Mouse (Mus musculus): ENCODE data around the gene Cuedc1.

Gene Cuedc1

GRCm38 (mm10) chr11:88218155-88218554 is 120.3 kb downstream of the Cuedc1 start:
- no peaks in the 10 kb centered on the region for H3K9me3 ChIP-seq (ENCODE audit: low read length)
- peaks cover 30% of the 10 kb centered on the region for H3K4me1 ChIP-seq (replicated peaks; ENCODE audit: low read depth, low read length)
- H3K36me3 ChIP-seq (ENCODE audit: insufficient read depth, low read length): no peaks in the 10 kb centered on the region
- no peak overlapping the region for H3K4me3 ChIP-seq (replicated peaks; ENCODE audit: low read length)
- TF ChIP-seq NANOG (IDR thresholded peaks at IDR 0.05; ENCODE audit: borderline replicate concordance, low read length) (no peak), CTCF (conservative IDR thresholded peaks at IDR 0.05; ENCODE audit: low read length) (no peak), POU5F1 (IDR thresholded peaks at IDR 0.05; ENCODE audit: borderline replicate concordance, low read length) (no peak)
- peaks cover 12% of the 10 kb centered on the region; the same call in 1 of the 2 replicates for H3K27me3 ChIP-seq (ENCODE audit: insufficient read depth, low read length)

GRCm38 (mm10) chr11:88218586-88218985 is 120.7 kb downstream of the Cuedc1 start:
- Histone ChIP-seq H3K9me3 (ENCODE audit: low read length) (no peaks in the 10 kb centered on the region), H3K4me3 (replicated peaks; ENCODE audit: low read length) (no peak overlapping the region), H3K27me3 (ENCODE audit: insufficient read depth, low read length) (peaks cover 12% of the 10 kb centered on the region; the same call in 1 of the 2 replicates), H3K4me1 (replicated peaks; ENCODE audit: low read depth, low read length) (peaks cover 30% of the 10 kb centered on the region), H3K36me3 (ENCODE audit: insufficient read depth, low read length) (no peaks in the 10 kb centered on the region)
- TF ChIP-seq POU5F1 (IDR thresholded peaks at IDR 0.05; ENCODE audit: borderline replicate concordance, low read length) (no peak), CTCF (conservative IDR thresholded peaks at IDR 0.05; ENCODE audit: low read length) (no peak), NANOG (IDR thresholded peaks at IDR 0.05; ENCODE audit: borderline replicate concordance, low read length) (no peak)

- Histone ChIP-seq H3K36me3 (ENCODE audit: insufficient read depth, low read length) (no peaks in the 10 kb centered on the region), H3K4me3 (replicated peaks; ENCODE audit: low read length) (no peak overlapping the region), H3K9me3 (ENCODE audit: low read length) (no peaks in the 10 kb centered on the region), H3K4me1 (replicated peaks; ENCODE audit: low read depth, low read length) (no peaks in the 10 kb centered on the region), H3K27me3 (ENCODE audit: insufficient read depth, low read length) (peaks cover 13% of the 10 kb centered on the region)
- TF ChIP-seq POU5F1 (IDR thresholded peaks at IDR 0.05; ENCODE audit: borderline replicate concordance, low read length) (no peak), CTCF (conservative IDR thresholded peaks at IDR 0.05; ENCODE audit: low read length) (no peak), NANOG (IDR thresholded peaks at IDR 0.05; ENCODE audit: borderline replicate concordance, low read length) (no peak)
Observed at GRCm38 (mm10) chr11:88221929-88222475, 124.1 kb downstream of the Cuedc1 start.

- TF ChIP-seq NANOG (IDR thresholded peaks at IDR 0.05; ENCODE audit: borderline replicate concordance, low read length): no peak
- TF ChIP-seq CTCF (conservative IDR thresholded peaks at IDR 0.05; ENCODE audit: low read length): no peak
- TF ChIP-seq POU5F1 (IDR thresholded peaks at IDR 0.05; ENCODE audit: borderline replicate concordance, low read length): no peak
- H3K9me3 ChIP-seq (ENCODE audit: low read length): no peaks in the 10 kb centered on the region
- H3K4me1 ChIP-seq (replicated peaks; ENCODE audit: low read depth, low read length): no peaks in the 10 kb centered on the region
- no peak overlapping the region for H3K4me3 ChIP-seq (replicated peaks; ENCODE audit: low read length)
- H3K36me3 ChIP-seq (ENCODE audit: insufficient read depth, low read length): no peaks in the 10 kb centered on the region
- H3K27me3 ChIP-seq (ENCODE audit: insufficient read depth, low read length): peaks cover 17% of the 10 kb centered on the region
Observed at GRCm38 (mm10) chr11:88227001-88227957, 129.4 kb downstream of the Cuedc1 start.

GRCm38 (mm10) chr11:88231213-88231790 is 133.4 kb downstream of the Cuedc1 start:
- Histone ChIP-seq H3K4me1 (replicated peaks; ENCODE audit: low read depth, low read length) (peaks cover 9% of the 10 kb centered on the region), H3K36me3 (ENCODE audit: insufficient read depth, low read length) (no peaks in the 10 kb centered on the region), H3K4me3 (replicated peaks; ENCODE audit: low read length) (no peak overlapping the region), H3K9me3 (ENCODE audit: low read length) (no peaks in the 10 kb centered on the region), H3K27me3 (ENCODE audit: insufficient read depth, low read length) (peaks cover 13% of the 10 kb centered on the region)
- no peak for TF ChIP-seq CTCF (conservative IDR thresholded peaks at IDR 0.05; ENCODE audit: low read length)
- TF ChIP-seq POU5F1 (IDR thresholded peaks at IDR 0.05; ENCODE audit: borderline replicate concordance, low read length): no peak
- no peak for TF ChIP-seq NANOG (IDR thresholded peaks at IDR 0.05; ENCODE audit: borderline replicate concordance, low read length)

- H3K36me3 ChIP-seq (ENCODE audit: insufficient read depth, low read length): no peaks in the 10 kb centered on the region
- peaks cover 11% of the 10 kb centered on the region for H3K27me3 ChIP-seq (ENCODE audit: insufficient read depth, low read length)
- no peak overlapping the region for H3K4me3 ChIP-seq (replicated peaks; ENCODE audit: low read length)
- no peak for TF ChIP-seq NANOG (IDR thresholded peaks at IDR 0.05; ENCODE audit: borderline replicate concordance, low read length)
- TF ChIP-seq CTCF (conservative IDR thresholded peaks at IDR 0.05; ENCODE audit: low read length): no peak
- TF ChIP-seq POU5F1 (IDR thresholded peaks at IDR 0.05; ENCODE audit: borderline replicate concordance, low read length): no peak
- H3K9me3 ChIP-seq (ENCODE audit: low read length): no peaks in the 10 kb centered on the region
- H3K4me1 ChIP-seq (replicated peaks; ENCODE audit: low read depth, low read length): peaks cover 9% of the 10 kb centered on the region
Observed at GRCm38 (mm10) chr11:88233528-88234427, 135.9 kb downstream of the Cuedc1 start.

GRCm38 (mm10) chr11:88234789-88235188 is 136.9 kb downstream of the Cuedc1 start:
- no peaks in the 10 kb centered on the region for H3K36me3 ChIP-seq (ENCODE audit: insufficient read depth, low read length)
- peaks cover 9% of the 10 kb centered on the region for H3K4me1 ChIP-seq (replicated peaks; ENCODE audit: low read depth, low read length)
- no peak overlapping the region for H3K4me3 ChIP-seq (replicated peaks; ENCODE audit: low read length)
- TF ChIP-seq NANOG (IDR thresholded peaks at IDR 0.05; ENCODE audit: borderline replicate concordance, low read length) (no peak), POU5F1 (IDR thresholded peaks at IDR 0.05; ENCODE audit: borderline replicate concordance, low read length) (no peak), CTCF (conservative IDR thresholded peaks at IDR 0.05; ENCODE audit: low read length) (no peak)
- H3K27me3 ChIP-seq (ENCODE audit: insufficient read depth, low read length): peaks cover 11% of the 10 kb centered on the region
- no peaks in the 10 kb centered on the region for H3K9me3 ChIP-seq (ENCODE audit: low read length)

All from E14TG2a.4 (cell line).